Mouse (Mus musculus) macrophage (primary cell): Measurements from ENCODE around the gene Ano3. TPM values are rescaled to one million over a fixed set of nuclear protein-coding genes. Genes with fewer than 3 reads are reported as not detected.
"Not testable (repeated sequence)": the region's sequence is repeated elsewhere in the genome, so short reads cannot be mapped to it uniquely, and the experiment has no call there.

Experiments
- H3K27ac ChIP-seq: fragments of 350-480 bp; formaldehyde crosslinking; 2 replicates; pipeline ENCODE4 v1.9.0; 2021
- H3K36me3 ChIP-seq: fragments of 350-480 bp; formaldehyde crosslinking; 2 replicates; pipeline ENCODE4 v1.9.0; 2021; ENCODE audit errors: inconsistent target
- H3K4me3 ChIP-seq: fragments of 350-480 bp; formaldehyde crosslinking; 2 replicates; pipeline ENCODE4 v1.9.0; 2021; ENCODE audit errors: inconsistent target
- H3K79me2 ChIP-seq: fragments of 350-480 bp; formaldehyde crosslinking; 2 replicates; pipeline ENCODE4 v1.9.0; 2021; ENCODE audit errors: inconsistent target
- WGBS: methylation state at CpG from one replicate; pipeline ENCODE4 v1.1.7; 2026; ENCODE audit warnings: inconsistent platforms; ENCODE audit not compliant: missing documents; 5-methylcytosine and 5-hydroxymethylcytosine counted together
- polyA plus RNA-seq: library from polyadenylated mRNA; stranded (reverse); fragments of 250-400 nt; gene quantifications from 3 replicates; pipeline ENCODE4 v1.2.4, GENCODE M21; 2018; ENCODE audit warnings: inconsistent platforms
- total RNA-seq, 78 experiments: library from RNA; depleted of rRNA; stranded (reverse); fragments of 250-400 nt; gene quantifications; 1 replicate in 9 of 78; 2 replicates in 24 of 78; 3 replicates in 43 of 78; 4 replicates in 2 of 78; pipeline ENCODE4 v1.2.4; 2018; ENCODE audit warnings: inconsistent platforms in 56 of 78

The Ano3 gene
- total RNA-seq (2018; cell fraction: chromatin; rRNA removed), result under 1 TPM in 1 of 26 experiments, not detected in 25; 0.92 TPM
- total RNA-seq (2018; cell fraction: cytosol; rRNA removed), result not detected
- under 1 TPM in 1 of 26 experiments, not detected in 25; 0.10 TPM for total RNA-seq (2018; cell fraction: nucleus; rRNA removed)
- not detected in 3 replicates for polyA plus RNA-seq

DNA sequence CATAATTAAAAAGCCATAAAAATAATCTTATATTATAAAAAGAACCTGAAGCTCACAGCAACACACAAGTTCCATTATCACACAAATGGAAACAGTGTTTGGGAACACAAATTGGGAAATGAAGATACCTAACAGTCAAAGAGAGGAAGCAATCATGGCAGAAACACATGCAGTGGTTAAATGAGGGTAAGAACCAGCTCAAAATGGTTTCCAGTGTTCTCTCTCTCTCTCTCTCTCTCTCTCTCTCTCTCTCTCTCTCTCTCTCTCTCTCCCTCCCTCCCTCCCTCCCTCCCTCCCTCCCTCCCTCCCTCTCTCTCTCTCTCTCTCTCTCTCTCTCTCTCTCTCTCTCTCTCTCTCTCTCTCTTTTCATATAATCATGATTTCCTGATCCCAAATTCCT lies at the start of gene Ano3:
Gene Ano3, minus strand, starts transcription at position 101 of the 400 bp plus-strand sequence.
- not testable (repeated sequence) for H3K79me2 ChIP-seq, H3K36me3 ChIP-seq, H3K27ac ChIP-seq, H3K4me3 ChIP-seq

DNA sequence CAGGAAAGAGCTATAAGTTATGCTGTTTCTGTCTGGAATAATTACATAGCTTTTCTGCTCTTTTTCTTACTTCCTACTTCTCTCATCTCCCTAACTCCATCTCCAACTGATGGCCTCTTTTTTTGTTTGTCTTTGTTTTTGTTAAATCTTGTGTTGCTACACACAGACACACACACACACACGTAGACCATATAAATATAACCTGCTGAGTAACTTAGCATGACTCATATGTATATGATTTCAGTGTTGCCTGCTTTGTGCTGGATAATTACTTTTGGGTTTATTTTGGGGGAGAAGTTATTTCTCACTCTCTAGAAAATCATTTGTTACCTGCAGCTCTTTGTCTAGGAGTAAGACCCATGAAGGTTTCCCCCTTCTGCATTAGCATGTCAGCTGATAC lies 39.3 kb upstream of the Ano3 start:
- H3K79me2 ChIP-seq, result no peaks in the 10 kb centered on the region
- 80% methylated on average over 1 of the region's 1 CpGs for WGBS
- H3K4me3 ChIP-seq, result no peak overlapping the region
- H3K36me3 ChIP-seq, result no peaks in the 10 kb centered on the region
- no peak overlapping the region for H3K27ac ChIP-seq

DNA sequence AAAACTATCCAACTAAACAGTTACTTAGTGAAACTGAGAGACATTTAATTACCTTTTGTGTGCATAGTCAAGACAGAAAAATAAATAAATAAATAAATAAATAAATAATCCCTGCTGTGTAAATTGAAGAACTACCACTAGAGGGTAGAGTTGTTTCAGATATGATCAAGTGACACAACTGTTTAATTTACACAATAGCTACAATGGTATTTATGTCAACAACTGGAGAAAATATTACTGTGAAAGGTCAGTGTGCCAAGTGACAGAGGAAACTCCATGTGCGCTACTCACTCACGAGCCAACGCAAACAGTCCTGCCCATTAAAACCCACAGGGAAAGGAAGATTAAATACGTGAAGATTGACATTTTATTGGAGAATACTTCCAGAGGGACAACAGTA lies 38.8 kb upstream of the Ano3 start:
- Histone ChIP-seq H3K4me3 (no peak overlapping the region), H3K79me2 (no peaks in the 10 kb centered on the region)
- 93% methylated on average over 4 of the region's 4 CpGs for WGBS

DNA sequence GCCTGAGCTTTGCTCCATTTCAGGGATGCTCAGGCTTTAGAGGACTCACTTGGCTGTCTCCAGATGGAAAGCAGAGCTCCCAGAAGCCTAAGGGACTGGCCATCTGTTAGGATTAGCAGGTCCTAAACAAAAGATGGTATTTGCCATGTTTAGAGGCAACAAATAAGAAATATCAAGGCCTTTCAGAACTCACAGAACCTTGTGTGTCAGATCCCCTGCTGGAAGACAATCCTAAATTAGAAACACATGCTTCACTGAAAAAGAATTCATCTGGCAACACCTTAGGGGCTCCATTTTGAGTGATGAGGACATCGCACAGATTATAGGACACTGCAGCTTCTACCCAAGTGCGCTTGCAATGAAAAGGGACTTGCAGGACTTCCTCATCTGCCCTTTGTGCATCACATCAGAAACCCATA lies 35.1 kb upstream of the Ano3 start:
- Histone ChIP-seq H3K36me3 (no peaks in the 10 kb centered on the region), H3K27ac (no peak overlapping the region), H3K79me2 (no peaks in the 10 kb centered on the region), H3K4me3 (no peak overlapping the region)
- 88% methylated on average over 2 of the region's 2 CpGs for WGBS

More for the DNA sequence above, 38.8 kb upstream of the Ano3 start:
- Histone ChIP-seq H3K27ac (no peak overlapping the region), H3K36me3 (no peaks in the 10 kb centered on the region)

DNA sequence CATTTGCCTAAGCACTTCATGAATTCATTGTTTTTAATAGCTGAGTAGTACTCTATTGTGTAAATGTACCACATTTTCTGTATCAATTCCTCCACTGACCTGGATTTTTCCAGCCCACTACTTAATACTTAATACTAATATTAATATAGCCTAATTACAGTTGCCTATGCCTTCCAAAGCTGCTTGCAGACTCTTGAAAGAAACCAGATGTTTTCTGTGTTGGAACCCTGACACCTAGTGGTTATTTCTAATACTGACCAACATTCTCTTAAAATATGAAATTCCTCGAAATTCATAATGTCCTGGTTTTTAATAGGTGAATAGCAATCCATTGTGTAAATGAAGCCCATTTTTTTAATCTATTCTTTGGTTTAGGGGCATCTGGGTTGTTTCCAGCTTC lies 31.0 kb upstream of the Ano3 start:
- no peaks in the 10 kb centered on the region for H3K36me3 ChIP-seq
- no peak overlapping the region for H3K27ac ChIP-seq
- 17% methylated on average over 1 of the region's 1 CpGs for WGBS
- no peak overlapping the region for H3K4me3 ChIP-seq
- no peaks in the 10 kb centered on the region for H3K79me2 ChIP-seq

DNA sequence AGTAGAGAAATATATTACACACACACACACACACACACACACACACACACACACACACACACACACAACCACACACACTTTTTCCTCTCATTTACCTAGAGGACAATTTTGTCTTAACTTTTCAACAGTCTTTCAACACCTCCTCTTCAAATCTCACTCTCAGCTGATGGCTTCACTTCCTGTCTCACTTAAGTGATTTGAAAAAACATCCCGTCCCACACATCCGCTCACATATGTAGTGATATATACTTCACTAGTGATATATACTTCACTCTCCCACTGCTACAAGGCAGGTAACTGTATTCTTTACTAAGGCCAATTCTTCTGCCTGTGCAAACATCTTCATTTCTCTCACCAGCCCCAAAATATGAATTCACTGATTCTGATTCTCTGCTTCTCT lies 28.9 kb upstream of the Ano3 start:
- Histone ChIP-seq H3K36me3 (no peaks in the 10 kb centered on the region), H3K27ac (no peak overlapping the region), H3K79me2 (no peaks in the 10 kb centered on the region), H3K4me3 (no peak overlapping the region)
- WGBS, result 50% methylated on average over 2 of the region's 2 CpGs

DNA sequence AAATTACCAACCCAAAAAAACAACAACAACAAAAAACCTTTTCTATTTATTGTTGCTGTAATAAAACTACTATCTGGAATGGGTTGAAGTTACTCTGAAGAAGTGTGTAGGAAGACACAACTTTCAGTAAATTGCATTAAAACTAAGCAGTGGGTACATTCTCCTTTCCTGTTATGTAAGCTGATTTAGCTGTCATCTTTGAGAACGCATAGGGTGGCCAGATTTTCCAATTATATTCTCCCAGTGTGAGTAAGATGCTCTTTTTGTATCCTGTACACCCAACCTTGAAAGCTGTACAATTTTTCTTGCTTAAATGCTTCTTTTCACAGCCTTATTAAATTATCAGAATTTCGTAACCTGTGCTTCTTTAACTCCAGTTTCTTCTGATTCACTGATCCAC lies 26.1 kb upstream of the Ano3 start:
- Histone ChIP-seq H3K36me3 (no peaks in the 10 kb centered on the region), H3K79me2 (no peaks in the 10 kb centered on the region), H3K4me3 (no peak overlapping the region), H3K27ac (no peak overlapping the region)
- WGBS, result 78% methylated on average over 2 of the region's 2 CpGs

DNA sequence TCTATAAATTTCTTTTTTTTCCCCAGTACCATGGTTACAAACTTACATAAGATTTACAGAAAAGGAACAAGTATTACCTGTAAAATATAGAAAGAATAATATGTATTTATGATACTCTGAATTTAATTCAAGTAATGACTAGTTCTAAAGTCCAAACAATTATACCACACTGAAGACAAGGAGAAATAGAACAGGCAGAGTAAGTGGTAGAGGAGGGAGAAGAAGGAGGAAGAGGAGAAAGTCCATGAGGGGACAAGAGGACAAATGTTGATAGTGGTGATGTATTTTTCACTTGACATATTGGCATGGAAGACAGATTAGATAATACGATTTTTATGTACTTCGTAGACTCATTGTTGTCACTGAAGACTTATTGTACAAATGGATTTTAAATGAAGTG lies 19.4 kb upstream of the Ano3 start:
- Histone ChIP-seq H3K27ac (no peak overlapping the region), H3K36me3 (no peaks in the 10 kb centered on the region), H3K4me3 (no peak overlapping the region), H3K79me2 (no peaks in the 10 kb centered on the region)
- 93% methylated on average over 2 of the region's 2 CpGs for WGBS

DNA sequence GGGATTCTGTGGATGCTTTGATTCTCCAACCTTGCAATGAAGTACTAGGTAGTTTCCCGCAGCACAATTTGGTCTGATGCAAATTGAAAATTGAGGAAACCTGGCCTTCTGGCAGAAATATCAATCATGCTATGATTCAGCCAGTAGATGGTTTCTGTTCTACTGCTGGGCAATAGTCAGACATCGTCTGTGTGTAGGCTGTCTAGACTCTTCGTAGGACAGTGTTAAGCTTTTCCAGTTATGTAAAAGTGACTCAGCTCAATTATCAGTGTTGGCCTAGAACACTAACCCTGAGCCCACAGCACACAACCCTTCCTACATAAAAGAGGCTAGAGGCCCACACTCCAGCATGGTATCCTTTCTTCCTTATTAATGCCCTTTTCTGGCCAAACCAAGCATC lies 14.7 kb upstream of the Ano3 start:
- WGBS, result 88% methylated on average over 3 of the region's 3 CpGs
- no peaks in the 10 kb centered on the region for H3K36me3 ChIP-seq
- H3K27ac ChIP-seq, result no peak overlapping the region
- H3K79me2 ChIP-seq, result no peaks in the 10 kb centered on the region
- no peak overlapping the region for H3K4me3 ChIP-seq

DNA sequence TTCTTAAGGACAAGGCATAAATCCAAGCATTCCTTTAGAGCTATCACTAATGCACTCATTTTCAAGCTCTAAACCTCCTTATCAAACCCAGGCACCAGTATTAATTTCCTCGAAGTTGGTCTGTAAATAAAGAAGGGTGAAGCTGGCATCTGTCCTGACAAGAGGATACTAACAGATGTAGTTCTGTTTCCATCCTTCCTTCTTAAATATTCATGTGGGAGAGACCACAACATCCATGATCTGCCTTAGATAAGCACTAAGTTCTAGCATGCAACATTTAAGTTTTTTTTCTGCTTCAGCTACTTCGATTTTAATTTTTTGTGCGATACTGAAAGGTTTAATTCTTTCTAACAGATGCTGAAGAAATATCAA lies 305 bp downstream of the Ano3 start:
- no peak overlapping the region for H3K27ac ChIP-seq
- H3K36me3 ChIP-seq, result no peaks in the 10 kb centered on the region
- H3K4me3 ChIP-seq, result no peak overlapping the region
- 69% methylated on average over 3 of the region's 3 CpGs for WGBS
- H3K79me2 ChIP-seq, result no peaks in the 10 kb centered on the region

DNA sequence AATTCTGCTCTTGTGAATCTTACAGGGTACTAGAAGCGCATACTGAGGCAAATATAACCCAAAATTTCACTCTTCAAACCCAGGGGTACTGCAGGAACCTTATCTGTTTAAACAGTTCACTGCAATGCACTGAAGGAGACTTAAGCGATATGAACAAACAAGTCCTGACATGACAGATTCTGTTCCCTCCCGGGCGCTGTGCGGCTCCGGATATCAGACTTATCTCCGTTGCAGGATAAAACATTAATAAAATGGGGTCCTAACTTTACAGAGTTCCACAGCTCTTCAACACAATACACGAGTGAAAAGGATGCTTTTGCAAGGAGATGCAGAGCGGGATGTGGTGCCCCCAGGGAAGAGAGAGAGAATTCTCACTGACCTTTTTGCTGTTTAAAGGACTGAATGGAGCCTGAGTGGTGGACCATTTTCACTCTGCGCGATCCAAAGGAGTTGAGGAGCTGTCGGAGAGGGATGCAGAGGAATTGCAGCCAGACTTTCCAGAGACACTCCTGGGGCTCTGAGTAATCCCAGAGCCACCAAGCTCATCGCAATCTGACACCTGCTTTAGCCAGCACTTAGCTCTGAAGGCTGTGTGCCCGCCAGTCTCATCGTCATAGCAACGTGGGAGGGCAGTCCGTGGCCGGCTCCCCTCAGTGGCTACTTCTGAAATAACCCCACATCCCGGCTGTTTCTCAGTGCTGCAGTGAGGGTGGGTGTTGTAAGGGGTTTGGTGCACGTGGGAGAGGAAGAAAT lies 868 bp downstream of the Ano3 start:
- Histone ChIP-seq H3K27ac (no peak overlapping the region), H3K4me3 (no peak overlapping the region), H3K79me2 (no peaks in the 10 kb centered on the region), H3K36me3 (no peaks in the 10 kb centered on the region)
- WGBS, result 21% methylated on average over 20 of the region's 20 CpGs

DNA sequence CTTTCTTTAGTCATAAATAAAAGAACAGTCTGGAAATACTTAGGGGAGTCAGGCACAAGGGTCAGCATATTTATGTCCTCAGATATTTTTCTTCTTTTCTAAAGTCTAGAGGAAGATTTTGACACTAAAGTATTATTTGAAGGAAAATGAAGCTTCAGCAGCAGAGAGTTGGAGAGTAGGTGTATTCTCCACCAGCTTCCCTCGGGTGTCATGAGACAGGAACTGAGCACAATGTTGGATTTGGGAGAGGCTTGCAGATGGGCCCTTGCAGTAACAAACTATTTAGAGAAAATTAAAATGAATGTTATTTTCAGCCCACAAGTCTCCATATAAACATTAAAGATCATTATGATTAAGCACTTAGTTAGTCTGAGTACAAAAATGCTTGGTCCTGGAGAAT lies 5.6 kb downstream of the Ano3 start:
- 70% methylated on average over 1 of the region's 1 CpGs for WGBS
- no peaks in the 10 kb centered on the region for H3K36me3 ChIP-seq
- no peak overlapping the region for H3K27ac ChIP-seq
- H3K79me2 ChIP-seq, result no peaks in the 10 kb centered on the region
- H3K4me3 ChIP-seq, result no peak overlapping the region

DNA sequence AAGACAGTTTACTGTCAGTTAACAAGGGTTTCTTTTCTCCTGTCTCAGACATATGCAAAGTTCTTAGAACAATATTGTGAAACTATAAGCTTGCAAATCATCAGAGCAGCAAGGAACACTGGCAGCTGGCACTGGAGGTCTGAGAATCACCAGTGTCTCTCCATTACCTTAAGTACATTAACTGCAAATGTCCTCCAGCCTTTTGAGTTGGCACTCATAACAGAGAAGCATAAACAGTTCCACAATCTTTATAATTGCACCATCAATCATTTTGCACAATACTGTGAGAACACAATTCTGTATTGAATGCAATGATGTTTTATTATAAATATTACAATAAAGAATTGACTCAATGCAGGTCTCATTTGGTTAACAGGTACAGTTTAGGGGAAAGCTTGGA lies 15.0 kb downstream of the Ano3 start:
- no peaks in the 10 kb centered on the region for H3K79me2 ChIP-seq
- no peak overlapping the region for H3K27ac ChIP-seq
- H3K4me3 ChIP-seq, result no peak overlapping the region
- H3K36me3 ChIP-seq, result no peaks in the 10 kb centered on the region

DNA sequence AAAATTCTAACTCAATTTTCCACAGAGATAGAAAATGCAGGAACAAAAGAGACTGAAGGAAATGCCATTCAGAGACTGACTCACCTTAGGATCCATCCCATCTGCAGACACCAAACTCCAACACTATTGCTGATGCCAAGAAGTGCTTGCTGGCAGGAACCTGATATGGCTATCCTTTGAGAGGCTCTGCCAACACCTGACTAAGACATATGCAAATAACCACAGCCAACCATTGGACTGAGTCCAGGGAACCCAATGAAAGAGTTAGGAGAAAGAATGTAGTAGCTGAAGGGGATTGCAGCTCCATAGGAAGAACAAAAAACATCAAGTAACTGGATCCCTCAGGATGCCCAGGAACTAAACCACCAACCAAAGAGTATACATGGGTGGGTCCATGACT lies 21.6 kb downstream of the Ano3 start:
- Histone ChIP-seq H3K27ac (no peak overlapping the region), H3K36me3 (no peaks in the 10 kb centered on the region), H3K79me2 (no peaks in the 10 kb centered on the region), H3K4me3 (no peak overlapping the region)

DNA sequence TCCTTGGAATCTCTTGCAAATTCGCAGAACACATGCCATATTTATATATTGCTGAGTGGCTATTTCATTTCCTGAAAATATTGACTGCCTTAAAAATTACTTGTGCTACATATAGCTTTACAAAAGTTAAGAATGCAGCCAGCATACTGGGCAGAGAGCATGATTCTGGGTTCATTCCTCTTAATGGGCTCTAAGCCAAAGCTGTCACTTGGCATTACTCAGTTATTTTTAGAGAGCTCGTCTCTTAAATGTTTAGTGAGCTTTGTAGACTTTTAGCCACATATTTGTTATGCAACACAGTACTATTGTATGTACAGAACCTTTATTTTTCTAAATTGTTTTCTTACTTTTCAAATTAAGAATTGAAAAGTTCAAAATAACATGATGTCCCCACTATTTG lies 41.2 kb downstream of the Ano3 start:
- no peaks in the 10 kb centered on the region; the same call in 1 of the 2 replicates for H3K36me3 ChIP-seq
- H3K27ac ChIP-seq, result no peak overlapping the region
- H3K4me3 ChIP-seq, result no peak overlapping the region
- no peaks in the 10 kb centered on the region for H3K79me2 ChIP-seq
- 68% methylated on average over 2 of the region's 2 CpGs for WGBS

DNA sequence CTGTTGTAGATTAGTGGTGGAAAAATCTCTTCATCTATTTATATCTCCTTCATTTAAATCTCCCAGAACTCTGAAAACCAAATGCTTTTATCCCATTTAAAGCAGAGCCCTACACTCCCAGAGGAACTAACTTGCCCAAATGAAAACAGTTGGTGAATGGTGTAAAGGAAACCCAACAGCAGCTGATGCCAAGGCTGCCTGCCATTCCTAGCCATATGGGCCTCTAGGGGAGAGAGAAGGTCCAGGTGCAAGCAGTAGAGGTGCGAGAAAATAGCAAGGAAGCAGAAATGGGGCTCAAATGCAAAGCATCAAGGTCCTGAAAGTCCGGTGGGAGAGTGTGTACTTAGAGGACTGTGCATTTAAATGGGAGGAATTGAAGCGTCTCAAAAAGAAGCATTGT lies 44.2 kb downstream of the Ano3 start:
- Histone ChIP-seq H3K4me3 (no peak overlapping the region), H3K79me2 (no peaks in the 10 kb centered on the region), H3K27ac (no peak overlapping the region), H3K36me3 (no peaks in the 10 kb centered on the region)
- WGBS, result 56% methylated on average over 3 of the region's 3 CpGs
